Mouse (Mus musculus) embryonic facial prominence, embryonic 14.5 days (tissue): ENCODE measurements around the gene Strc. TPM values are rescaled to one million over a fixed set of nuclear protein-coding genes. Genes with fewer than 3 reads are reported as not detected.

Experiments
- ATAC-seq: fragments of 200-750 bp; cut with Nextera tagmentation; 2 replicates; pipeline ENCODE4 v1.8.0; 2017; ENCODE audit warnings: low read depth, moderate number of reproducible peaks, moderate TSS enrichment
- DNase-seq: peaks from one replicate; pipeline ENCODE4 v3.0.0-alpha.2; 2015; ENCODE audit warnings: low spot score
- H3K27ac ChIP-seq: fragments of 300-500 bp; sonication (generic); replicated peaks from 2 replicates; pipeline ENCODE4 v1.5.1; 2014; ENCODE audit warnings: low read depth, mild to moderate bottlenecking, low read length, moderate library complexity
- H3K27me3 ChIP-seq: fragments of 300-500 bp; sonication (generic); replicated peaks from 2 replicates; pipeline ENCODE4 v1.6.1; 2014; ENCODE audit warnings: low read length; ENCODE audit not compliant: control insufficient read depth, insufficient read depth
- H3K36me3 ChIP-seq: fragments of 300-500 bp; sonication (generic); 2 replicates; pipeline ENCODE4 v1.6.1; 2014; ENCODE audit warnings: low read length, mixed read lengths; ENCODE audit not compliant: control insufficient read depth, insufficient read depth
- H3K4me1 ChIP-seq: fragments of 300-500 bp; sonication (generic); 2 replicates; pipeline ENCODE4 v1.6.1; 2014; ENCODE audit warnings: antibody characterized with exemption, low read length; ENCODE audit not compliant: control insufficient read depth, insufficient read depth
- H3K4me2 ChIP-seq: fragments of 300-500 bp; sonication (generic); 2 replicates; pipeline ENCODE4 v1.6.1; 2014; ENCODE audit warnings: low read depth, mild to moderate bottlenecking, low read length, moderate library complexity, mixed read lengths
- H3K4me3 ChIP-seq: fragments of 300-500 bp; sonication (generic); 2 replicates; pipeline ENCODE4 v1.5.1; 2014; ENCODE audit warnings: low read depth, mild to moderate bottlenecking, low read length
- H3K9ac ChIP-seq: fragments of 300-500 bp; sonication (generic); 2 replicates; pipeline ENCODE4 v1.6.1; 2014; ENCODE audit warnings: low read depth, mild to moderate bottlenecking, low read length, moderate library complexity, mixed read lengths
- H3K9me3 ChIP-seq: fragments of 300-500 bp; sonication (generic); 2 replicates; pipeline ENCODE4 v1.6.1; 2016; ENCODE audit warnings: low read length; ENCODE audit not compliant: control insufficient read depth
- WGBS: fragments of 180-500 bp; shearing (Covaris S2); extraction: QIAGEN DNeasy Blood & Tissue Kit; methylation state at CpG from one replicate; pipeline ENCODE4 v1.1.7; 2014; 5-methylcytosine and 5-hydroxymethylcytosine counted together
- polyA plus RNA-seq: library from polyadenylated mRNA; unstranded; fragments of >200 nt; fragmentation: Nextera tagmentation; extraction: Ambion mirVana; gene quantifications from 2 replicates; pipeline ENCODE4 v1.2.1, GENCODE M21; 2014

Gene Strc
- polyA plus RNA-seq, 1 experiment from 2014 or later = 0.04 TPM

- Histone ChIP-seq H3K27ac (no peak overlapping the region), H3K4me2 (no peak overlapping the region), H3K27me3 (no peaks in the 10 kb centered on the region), H3K9me3 (no peaks in the 10 kb centered on the region), H3K9ac (no peak overlapping the region), H3K4me3 (no peak overlapping the region), H3K4me1 (no peaks in the 10 kb centered on the region), H3K36me3 (no peaks in the 10 kb centered on the region)
- WGBS = 63% methylated on average over 2 of the region's 2 CpGs
- DNase-seq = peak; percentile 20
- no peak for ATAC-seq
Observed at GRCm38 (mm10) chr2:121368831-121369230, 18.1 kb downstream of the Strc start.

GRCm38 (mm10) chr2:121363656-121364055, 23.3 kb downstream of the Strc start:
- 78% methylated on average over 3 of the region's 3 CpGs for WGBS
- Histone ChIP-seq H3K4me3 (no peak overlapping the region), H3K9me3 (no peaks in the 10 kb centered on the region), H3K4me1 (0 out of 2 replicates have a peak, but pooled peaks cover 4% of the 10 kb centered on the region), H3K27ac (no peak overlapping the region), H3K36me3 (no peaks in the 10 kb centered on the region), H3K4me2 (no peak overlapping the region), H3K9ac (no peak overlapping the region), H3K27me3 (no peaks in the 10 kb centered on the region)
- ATAC-seq (no peak), DNase-seq (no peak)

DNA sequence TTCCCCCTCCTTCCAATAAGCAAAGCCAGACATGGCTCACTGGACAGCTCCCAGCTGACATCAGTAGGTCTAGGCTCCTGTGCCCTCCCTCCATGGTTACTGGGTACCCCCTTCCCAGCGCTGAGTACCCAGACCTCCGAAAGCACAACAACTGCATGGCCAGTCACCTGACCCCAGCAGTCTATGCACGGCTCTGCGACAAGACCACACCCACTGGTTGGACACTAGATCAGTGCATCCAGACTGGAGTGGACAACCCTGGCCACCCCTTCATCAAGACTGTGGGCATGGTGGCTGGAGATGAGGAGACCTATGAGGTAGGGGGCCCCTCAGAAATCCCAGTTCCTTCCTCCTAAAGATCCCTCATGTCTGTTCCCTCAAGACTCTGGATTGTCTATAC, 27.5 kb downstream of the Strc start:
- no peak for DNase-seq
- no peak overlapping the region for H3K4me2 ChIP-seq
- H3K27me3 ChIP-seq = no peaks in the 10 kb centered on the region
- no peak overlapping the region for H3K9ac ChIP-seq
- H3K9me3 ChIP-seq = no peaks in the 10 kb centered on the region
- H3K4me1 ChIP-seq = peaks cover 10% of the 10 kb centered on the region; the same call in 1 of the 2 replicates
- ATAC-seq = no peak
- no peak overlapping the region for H3K4me3 ChIP-seq
- H3K36me3 ChIP-seq = no peaks in the 10 kb centered on the region
- WGBS = 61% methylated on average over 4 of the region's 4 CpGs
- H3K27ac ChIP-seq = no peak overlapping the region

- H3K9ac ChIP-seq = peak overlapping the region; percentile 48; the same call in 1 of the 2 replicates
- peak; percentile 82 for ATAC-seq
- H3K27ac ChIP-seq = no peak overlapping the region
- no peaks in the 10 kb centered on the region for H3K27me3 ChIP-seq
- 3% methylated on average over 11 of the region's 16 CpGs for WGBS
- peak; percentile 76 for DNase-seq
- no peaks in the 10 kb centered on the region for H3K9me3 ChIP-seq
- no peaks in the 10 kb centered on the region for H3K36me3 ChIP-seq
- H3K4me2 ChIP-seq = peak overlapping the region; percentile 51
- peaks cover 14% of the 10 kb centered on the region for H3K4me1 ChIP-seq
- H3K4me3 ChIP-seq = peak overlapping the region; percentile 24
Observed at GRCm38 (mm10) chr2:121358381-121358780, 28.6 kb downstream of the Strc start.

- Histone ChIP-seq H3K4me2 (peak overlapping the region; percentile 51), H3K9me3 (no peaks in the 10 kb centered on the region), H3K4me1 (peaks cover 14% of the 10 kb centered on the region), H3K27ac (no peak overlapping the region), H3K4me3 (peak overlapping the region; percentile 24; the same call in 1 of the 2 replicates), H3K36me3 (no peaks in the 10 kb centered on the region), H3K9ac (no peak overlapping the region), H3K27me3 (no peaks in the 10 kb centered on the region)
- peak; percentile 3; the same call in 1 of the 2 replicates for ATAC-seq
- no peak for DNase-seq
- 0% methylated on average over 4 of the region's 4 CpGs for WGBS
Observed at GRCm38 (mm10) chr2:121357961-121358360, 29.0 kb downstream of the Strc start.

DNA sequence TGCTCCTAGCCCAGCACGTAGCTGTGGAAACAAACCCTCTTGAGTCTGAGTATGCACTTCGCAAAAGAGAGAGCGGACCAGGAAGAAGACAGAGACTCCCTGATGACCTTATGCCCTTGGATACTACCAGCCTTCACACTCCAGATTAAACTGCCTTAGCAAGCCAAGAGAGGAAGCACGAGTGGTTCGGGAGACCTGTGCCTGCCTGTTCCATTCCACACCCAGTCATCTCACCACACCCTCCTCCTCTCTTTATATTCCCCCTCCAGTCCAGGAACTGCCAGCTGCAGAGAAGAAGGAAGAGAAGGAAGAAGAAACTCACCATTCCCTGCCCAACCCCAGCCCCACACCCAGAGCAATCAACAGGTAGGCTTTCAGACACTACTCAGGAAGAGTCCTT, 29.5 kb downstream of the Strc start, which contains the start of gene Ckmt1:
Gene Ckmt1 (plus strand): TSS at position 221 of the 400 bp plus-strand sequence.
- 55% methylated on average over 5 of the region's 5 CpGs for WGBS
- DNase-seq (no peak), ATAC-seq (no peak)
- Histone ChIP-seq H3K9me3 (no peaks in the 10 kb centered on the region), H3K4me2 (peak within 1 kb of the TSS; percentile 51), H3K9ac (peak within 1 kb of the TSS; percentile 48; the same call in 1 of the 2 replicates), H3K27me3 (no peaks in the 10 kb centered on the region), H3K4me3 (peak within 1 kb of the TSS; percentile 24), H3K27ac (no peak within 1 kb of the TSS), H3K36me3 (no peaks in the 10 kb centered on the region), H3K4me1 (peaks cover 14% of the 10 kb centered on the region)

DNA sequence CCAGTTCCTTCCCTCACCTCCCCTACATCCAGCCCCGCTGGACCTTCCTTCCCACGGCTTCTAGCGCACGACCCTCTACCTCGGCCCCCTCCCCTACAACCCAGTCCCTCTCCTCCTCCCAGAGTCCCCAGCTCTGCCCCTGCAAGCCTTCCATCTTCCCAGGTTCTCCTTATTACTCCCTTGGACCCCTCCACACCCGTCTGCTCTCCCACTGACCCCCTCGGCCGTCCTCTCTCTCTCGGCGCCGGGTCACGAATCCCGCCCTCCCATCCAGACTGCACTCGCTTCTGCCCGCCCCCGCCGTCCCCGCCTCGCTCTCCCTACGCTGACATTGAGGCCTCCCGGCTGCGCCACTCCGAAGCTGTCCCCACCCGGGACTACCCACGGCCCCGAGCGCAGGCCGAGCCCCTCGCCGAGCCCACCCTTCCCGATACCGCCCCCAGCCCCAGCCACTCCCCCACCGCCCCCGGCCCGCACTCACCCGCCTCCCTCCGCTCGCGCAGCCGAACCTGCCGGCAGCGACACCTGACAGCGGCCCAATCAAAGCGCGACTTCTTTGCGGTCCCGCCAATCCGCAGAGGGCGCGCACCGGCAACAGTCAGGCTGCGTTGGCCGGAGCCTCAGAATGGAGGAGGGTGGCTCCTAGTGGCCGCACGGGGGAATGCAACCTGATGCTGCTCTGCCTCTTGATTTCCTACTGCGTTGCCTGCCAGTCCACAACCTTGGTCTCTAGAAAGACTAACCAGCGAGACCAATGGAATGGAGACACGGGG, 32.0 kb downstream of the Strc start, which contains the start of gene Ppip5k1:
Gene Ppip5k1 (minus strand): TSS at position 577 of the 773 bp plus-strand sequence.
- H3K9ac ChIP-seq = peak within 1 kb of the TSS; percentile 78
- no peaks in the 10 kb centered on the region for H3K27me3 ChIP-seq
- no peaks in the 10 kb centered on the region for H3K9me3 ChIP-seq
- no peaks in the 10 kb centered on the region for H3K36me3 ChIP-seq
- peak within 1 kb of the TSS; percentile 52 for H3K27ac ChIP-seq
- peak within 1 kb of the TSS; percentile 87 for H3K4me2 ChIP-seq
- ATAC-seq = peak; percentile 96
- 1% methylated on average over 56 of the region's 58 CpGs for WGBS
- peak within 1 kb of the TSS; percentile 68 for H3K4me3 ChIP-seq
- DNase-seq = peak; percentile 98
- H3K4me1 ChIP-seq = peaks cover 14% of the 10 kb centered on the region

DNA sequence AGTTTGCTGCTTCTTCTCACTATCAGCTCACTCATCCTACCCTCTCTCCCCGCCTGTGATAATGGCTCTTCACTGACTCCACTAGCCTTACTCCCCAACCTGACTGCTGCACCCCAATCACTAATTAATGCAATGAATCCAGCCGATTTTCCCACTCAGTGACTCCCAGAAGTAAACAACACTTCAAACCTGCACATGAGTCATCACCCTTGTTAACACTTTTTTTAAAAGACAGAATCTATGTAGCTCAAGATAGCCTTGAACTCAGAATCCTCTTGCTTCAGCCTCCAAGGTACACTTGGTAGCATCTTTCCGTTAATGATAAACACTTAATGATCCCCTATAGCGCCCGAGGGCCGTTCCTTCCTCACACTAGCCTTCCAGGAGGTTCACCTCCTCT, 32.6 kb downstream of the Strc start:
- ATAC-seq = no peak

More for the DNA sequence above, 32.6 kb downstream of the Strc start:
- Histone ChIP-seq H3K9ac (peak overlapping the region; percentile 78), H3K4me1 (peaks cover 14% of the 10 kb centered on the region), H3K9me3 (no peaks in the 10 kb centered on the region), H3K27ac (peak overlapping the region; percentile 52; the same call in 1 of the 2 replicates), H3K4me3 (peak overlapping the region; percentile 68), H3K4me2 (peak overlapping the region; percentile 87), H3K36me3 (no peaks in the 10 kb centered on the region), H3K27me3 (no peaks in the 10 kb centered on the region)
- WGBS = 2% methylated on average over 6 of the region's 6 CpGs
- DNase-seq = no peak
